In the genomic region with DNA sequence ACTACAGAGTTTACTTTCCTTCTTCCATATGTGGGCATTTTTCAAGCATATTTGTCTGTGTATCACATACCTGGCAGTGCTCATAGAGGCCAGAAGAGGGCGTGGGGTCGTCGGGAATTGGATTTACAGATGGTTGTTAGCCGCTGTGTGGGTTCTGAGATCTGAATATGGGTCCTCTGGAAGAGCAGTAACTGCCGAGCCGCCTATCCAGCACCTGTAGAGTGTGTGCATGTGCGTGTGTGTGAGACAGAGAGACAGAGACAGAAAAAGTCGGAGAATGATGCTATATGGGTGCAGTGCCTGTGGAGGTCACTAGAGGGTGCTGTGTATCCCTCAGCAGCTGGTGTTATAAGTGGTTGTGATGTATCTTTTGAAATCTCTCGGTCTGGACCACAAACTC, we compare ENCODE assay signal across 8 mouse cellular contexts. TPM values are rescaled to one million over a fixed set of nuclear protein-coding genes. Genes with fewer than 3 reads are reported as not detected.
A peak's percentile ranks its signal among the peaks of the same experiment; 100 is the strongest.
DNase-seq lines count a peak whose midpoint lies in the region; ATAC-seq and TF ChIP-seq lines count a peak whose summit lies in the region.

No protein-coding gene starts in this region.

- peaks cover 8% of the 10 kb centered on the region for H3K9me3 ChIP-seq in CH12.LX (replicated peaks; ENCODE audit: low read length)

- dilution Hi-C loops in CH12.LX (cut with MboI; ENCODE audit: extremely low pct_ligation_motif_present, extremely low pct_unique_long_range_greater_than_20kb, low sequenced_read_pairs): no loop called here

- H3K27me3 ChIP-seq in CH12.LX (replicated peaks): no peaks in the 10 kb centered on the region

- H3K79me2 ChIP-seq in CH12.LX (replicated peaks; ENCODE audit: control insufficient read depth, extremely low read depth, insufficient read depth, poor library complexity, severe bottlenecking): no peaks in the 10 kb centered on the region

- peak; percentile 73 for ATAC-seq in megakaryocyte progenitor cell, adult 5-6 weeks (replicated peaks; ENCODE audit: poor library complexity)

- H3K27ac ChIP-seq in CH12.LX (ENCODE audit: insufficient read depth, low read depth): no peak overlapping the region

- no peaks in the 10 kb centered on the region for H3K36me3 ChIP-seq in CH12.LX (replicated peaks in 1 of 2; ENCODE audit: control insufficient read depth in 1 of 2, insufficient read depth in 1 of 2, low read length in 1 of 2)

- TF ChIP-seq POLR2A in CH12.LX (IDR thresholded peaks at IDR 0.05; ENCODE audit: low read depth, low read length): no peak

- peak; percentile 73 to 89 for TF ChIP-seq CTCF in CH12.LX (conservative IDR thresholded peaks at IDR 0.05 in 1 of 2, IDR thresholded peaks at IDR 0.05 in 1 of 2; ENCODE audit: low read depth in 2 of 2, low read length in 2 of 2)

- DNase-seq in gastrocnemius, adult 18-20 months (ENCODE audit: low spot score): peak; percentile 34
- DNase-seq in gastrocnemius, postnatal 14 days: no peak
- DNase-seq in CH12.LX (ENCODE audit: extremely low read depth): peak; percentile 48
- peak; percentile 72 for DNase-seq in embryo, embryonic 10.5 days (ENCODE audit: low spot score)
- peak; percentile 45 to 59 for DNase-seq in heart, postnatal 10 days
- peak; percentile 48 to 64 for DNase-seq in left cerebral cortex, postnatal 25 days (ENCODE audit: low spot score in 2 of 2)
- peak; percentile 60 for DNase-seq in thymus, postnatal 14 days

- no peak overlapping the region for H3K4me3 ChIP-seq in CH12.LX (replicated peaks in 1 of 3; ENCODE audit: low read depth in 2 of 3, low read length in 2 of 3, poor library complexity in 1 of 3)

- in situ Hi-C loops in CH12.LX (cut with MboI; ENCODE audit: low pct_ligation_motif_present, low pct_unique_long_range_greater_than_20kb, low sequenced_read_pairs): no loop called here

- TF ChIP-seq EP300 in CH12.LX (IDR thresholded peaks at IDR 0.05; ENCODE audit: low read length): no peak

- intact Hi-C loops in gastrocnemius, postnatal 14 days (cut with DNase I; ENCODE audit: low total_unique reads): no loop called here
- intact Hi-C loops in heart, postnatal 10 days (cut with DNase I): loop anchor here (1.0 kb wide), 1 partner anchor 78 kb away; no protein-coding TSS in a partner anchor
- intact Hi-C loops in left cerebral cortex, postnatal 25 days (cut with DNase I): no loop called here

- 0 out of 2 replicates have a peak overlapping the region, but pooled peaks have one; percentile 34 for H3K4me2 ChIP-seq in CH12.LX (ENCODE audit: insufficient read depth, low read depth, poor library complexity, severe bottlenecking)

- peaks cover 0 to 7% of the 10 kb centered on the region in 2 experiments; a peak in 2 of 4 replicates for H3K4me1 ChIP-seq in CH12.LX (ENCODE audit: control insufficient read depth in 1 of 2, insufficient read depth in 2 of 2)

- peak; percentile 42 for TF ChIP-seq RAD21 in CH12.LX (IDR thresholded peaks at IDR 0.05; ENCODE audit: low read depth, low read length)

- H3K9ac ChIP-seq in CH12.LX (ENCODE audit: insufficient read depth, low read depth): no peak overlapping the region

TF ChIP-seq in CH12.LX, 34 proteins besides CTCF, POLR2A, EP300 and RAD21:
- TF ChIP-seq BHLHE40 (IDR thresholded peaks at IDR 0.05; ENCODE audit: low read depth, low read length): no peak
- TF ChIP-seq SMC3 (IDR thresholded peaks at IDR 0.05; ENCODE audit: low read depth, low read length): peak; percentile 47

RNA-seq across cellular contexts. Expression of a gene that starts 0.9 kb away (rescaled TPM):
- 1 to 10 TPM; 3.4 to 4.0 TPM for total RNA-seq in gastrocnemius, adult 18-20 months (2021)
- total RNA-seq in gastrocnemius, postnatal 14 days (2021): 10 to 100 TPM in 1 of 2 experiments, 1 to 10 TPM in 1; 9.4 to 10.5 TPM
- total RNA-seq in CH12.LX (2012; rRNA removed): 15.5 and 17.5 TPM in 2 replicates
- 39.1 and 39.7 TPM in 2 replicates for total RNA-seq in CH12.LX (2014; rRNA removed)
- polyA plus RNA-seq in CH12.LX (2012; ENCODE audit: insufficient read length, low read depth): 31.4 and 35.5 TPM in 2 replicates
- total RNA-seq in heart, postnatal 10 days (2021): 10 to 100 TPM; 15.5 to 17.8 TPM
- 100 to 1,000 TPM; 162 to 177 TPM for total RNA-seq in left cerebral cortex, postnatal 25 days (2021)
- total RNA-seq in megakaryocyte progenitor cell, adult 5-6 weeks (2015): 61.6 and 65.6 TPM in 2 replicates
- total RNA-seq in megakaryocyte progenitor cell, adult 5-6 weeks (2017): 35.0 and 36.2 TPM in 2 replicates

RNA-seq across cellular contexts. Expression of a gene that starts 29.3 kb away (rescaled TPM):
- not detected for total RNA-seq in gastrocnemius, adult 18-20 months (2021)
- not detected for total RNA-seq in gastrocnemius, postnatal 14 days (2021)
- total RNA-seq in CH12.LX (2012; rRNA removed) (not detected in 2 replicates), CH12.LX (2014; rRNA removed) (not detected in 2 replicates)
- polyA plus RNA-seq in CH12.LX (2012; ENCODE audit: insufficient read length, low read depth): not detected in 2 replicates
- not detected for total RNA-seq in heart, postnatal 10 days (2021)
- total RNA-seq in left cerebral cortex, postnatal 25 days (2021): not detected
- total RNA-seq in megakaryocyte progenitor cell, adult 5-6 weeks (2015): 0.07 and 0.17 TPM in 2 replicates
- 0.08 TPM in 1 of 2 replicates, not detected in the other for total RNA-seq in megakaryocyte progenitor cell, adult 5-6 weeks (2017)

RNA-seq across cellular contexts. Expression of a gene that starts 34.3 kb away (rescaled TPM):
- total RNA-seq in gastrocnemius, adult 18-20 months (2021): not detected
- not detected for total RNA-seq in gastrocnemius, postnatal 14 days (2021)
- 0.04 TPM in 1 of 2 replicates, not detected in the other for total RNA-seq in CH12.LX (2012; rRNA removed)
- total RNA-seq in CH12.LX (2014; rRNA removed): 0.15 and 0.26 TPM in 2 replicates
- polyA plus RNA-seq in CH12.LX (2012; ENCODE audit: insufficient read length, low read depth): 0.11 TPM in 1 of 2 replicates, not detected in the other
- total RNA-seq in heart, postnatal 10 days (2021): not detected
- under 1 TPM; 0.85 to 0.87 TPM for total RNA-seq in left cerebral cortex, postnatal 25 days (2021)
- not detected in 2 replicates for total RNA-seq in megakaryocyte progenitor cell, adult 5-6 weeks (2015)
- not detected in 2 replicates for total RNA-seq in megakaryocyte progenitor cell, adult 5-6 weeks (2017)

RNA-seq across cellular contexts. Expression of a gene that starts 48.9 kb away (rescaled TPM):
- total RNA-seq in gastrocnemius, adult 18-20 months (2021): 10 to 100 TPM; 13.3 to 16.2 TPM
- 10 to 100 TPM; 19.8 to 25.8 TPM for total RNA-seq in gastrocnemius, postnatal 14 days (2021)
- 19.3 and 22.1 TPM in 2 replicates for total RNA-seq in CH12.LX (2012; rRNA removed)
- 9.4 and 12.3 TPM in 2 replicates for total RNA-seq in CH12.LX (2014; rRNA removed)
- 25.5 and 29.4 TPM in 2 replicates for polyA plus RNA-seq in CH12.LX (2012; ENCODE audit: insufficient read length, low read depth)
- total RNA-seq in heart, postnatal 10 days (2021): 10 to 100 TPM; 48.0 to 52.2 TPM
- 10 to 100 TPM; 38.1 to 47.0 TPM for total RNA-seq in left cerebral cortex, postnatal 25 days (2021)
- total RNA-seq in megakaryocyte progenitor cell, adult 5-6 weeks (2015): 84.7 and 88.9 TPM in 2 replicates
- total RNA-seq in megakaryocyte progenitor cell, adult 5-6 weeks (2017): 73.6 and 81.1 TPM in 2 replicates

RNA-seq across cellular contexts. Expression of a gene that starts 49.7 kb away (rescaled TPM):
- 10 to 100 TPM; 16.1 to 17.3 TPM for total RNA-seq in gastrocnemius, adult 18-20 months (2021)
- 10 to 100 TPM; 29.9 to 30.1 TPM for total RNA-seq in gastrocnemius, postnatal 14 days (2021)
- 73.8 and 82.3 TPM in 2 replicates for total RNA-seq in CH12.LX (2012; rRNA removed)
- total RNA-seq in CH12.LX (2014; rRNA removed): 80.8 and 89.4 TPM in 2 replicates
- 121 and 123 TPM in 2 replicates for polyA plus RNA-seq in CH12.LX (2012; ENCODE audit: insufficient read length, low read depth)
- 10 to 100 TPM; 54.4 to 55.6 TPM for total RNA-seq in heart, postnatal 10 days (2021)
- 10 to 100 TPM; 30.6 to 34.9 TPM for total RNA-seq in left cerebral cortex, postnatal 25 days (2021)
- total RNA-seq in megakaryocyte progenitor cell, adult 5-6 weeks (2015): 264 and 290 TPM in 2 replicates
- 298 and 323 TPM in 2 replicates for total RNA-seq in megakaryocyte progenitor cell, adult 5-6 weeks (2017)
